Mouse (Mus musculus) T-helper 1 cell (primary cell): ENCODE measurements around the gene Olfr654.

Experiments used
- in situ Hi-C: fragments of 300-600 bp; cut with MboI, MseI; formaldehyde crosslinking; loops from one replicate; pipeline ENCODE4 v1.15.1; 2025; ENCODE audit warnings: high pct_unique_total_duplicates

Gene Olfr654

GRCm38 (mm10) chr7:104586725-104587124, at the start of gene Olfr654:
TSS of gene Olfr654 (plus strand) at chr7:104587025.
- in situ Hi-C loops = no loop called here

- in situ Hi-C loops = no loop called here
Observed at GRCm38 (mm10) chr7:104549833-104550232, 37.0 kb upstream of the Olfr654 start, which contains the start of gene Olfr651. TSS of gene Olfr651 (plus strand) at chr7:104550133.

GRCm38 (mm10) chr7:104552700-104553099, 34.1 kb upstream of the Olfr654 start:
- in situ Hi-C loops = no loop called here

GRCm38 (mm10) chr7:104560601-104561000, 26.2 kb upstream of the Olfr654 start, which contains the start of gene Olfr652:
TSS of gene Olfr652 (plus strand) at chr7:104560901.
- in situ Hi-C loops = no loop called here

GRCm38 (mm10) chr7:104577014-104577413, 9.8 kb upstream of the Olfr654 start, which contains the start of gene Olfr653:
TSS of gene Olfr653 (plus strand) at chr7:104577314.
- in situ Hi-C loops = no loop called here

- in situ Hi-C loops = no loop called here
Observed at GRCm38 (mm10) chr7:104580846-104581245, 6.0 kb upstream of the Olfr654 start.

GRCm38 (mm10) chr7:104581429-104581828, 5.4 kb upstream of the Olfr654 start:
- in situ Hi-C loops = no loop called here

GRCm38 (mm10) chr7:104588274-104588673, 1.4 kb downstream of the Olfr654 start:
- in situ Hi-C loops = no loop called here

GRCm38 (mm10) chr7:104601679-104602078, 14.9 kb downstream of the Olfr654 start, which contains the start of gene Olfr655:
TSS of gene Olfr655 (minus strand) at chr7:104601779.
- in situ Hi-C loops = loop anchor here (5.0 to 10.0 kb wide), 2 partner anchors 229 to 417 kb away; partner anchors contain the start of gene Olfr648

- in situ Hi-C loops = loop anchor here (5.0 to 10.0 kb wide), 2 partner anchors 231 to 418 kb away; partner anchors contain the start of gene Olfr648
Observed at GRCm38 (mm10) chr7:104603173-104603572, 16.3 kb downstream of the Olfr654 start.

GRCm38 (mm10) chr7:104604727-104605126, 17.9 kb downstream of the Olfr654 start:
- in situ Hi-C loops = loop anchor here (5.0 to 10.0 kb wide), 3 partner anchors 157 to 420 kb away; partner anchors contain the start of gene Olfr648

- in situ Hi-C loops = no loop called here
Observed at GRCm38 (mm10) chr7:104613655-104614054, 26.8 kb downstream of the Olfr654 start, which contains the start of gene Olfr656. TSS of gene Olfr656 (plus strand) at chr7:104613955.

GRCm38 (mm10) chr7:104624494-104624893, 37.7 kb downstream of the Olfr654 start, which contains the start of gene Olfr657:
TSS of gene Olfr657 (plus strand) at chr7:104624794.
- in situ Hi-C loops = no loop called here
